Mouse (Mus musculus) MEL (cell line): ENCODE results near the gene Abcb11. TPM values are rescaled to one million over a fixed set of nuclear protein-coding genes. Genes with fewer than 3 reads are reported as not detected.

Experiments
- DNase-seq: peaks from one replicate; pipeline ENCODE4 v3.0.0; 2011; ENCODE audit warnings: low read depth, low spot score
- H3K27ac ChIP-seq: 2 replicates; pipeline ENCODE4 v1.5.1; 2012; ENCODE audit warnings: low read depth, mild to moderate bottlenecking, control low read depth, low read length, moderate library complexity; ENCODE audit not compliant: control insufficient read depth
- H3K27me3 ChIP-seq, 2 experiments: fragments of 150-350 bp in 1 of 2; sonication (generic) in 1 of 2; 2 replicates each; pipeline ENCODE4 v1.6.1; 2012; ENCODE audit warnings: low read length in 2 of 2, mild to moderate bottlenecking in 2 of 2, improper control_type of control experiment in 1 of 2, moderate library complexity in 1 of 2; ENCODE audit not compliant: insufficient read depth in 2 of 2, control insufficient read depth in 1 of 2
- H3K36me3 ChIP-seq, 2 experiments: 2 replicates each; pipeline ENCODE4 v1.6.1; 2012 to 2014; ENCODE audit warnings: low read length in 2 of 2, improper control_type of control experiment in 1 of 2, inconsistent platforms in 1 of 2, mild to moderate bottlenecking in 1 of 2; ENCODE audit not compliant: insufficient read depth in 2 of 2, control insufficient read depth in 1 of 2
- H3K4me1 ChIP-seq, 2 experiments: fragments of 150-350 bp in 1 of 2; sonication (generic) in 1 of 2; 2 replicates each; pipeline ENCODE4 v1.6.1; 2012; ENCODE audit warnings: low read length in 2 of 2, improper control_type of control experiment in 1 of 2, mild to moderate bottlenecking in 1 of 2; ENCODE audit not compliant: insufficient read depth in 2 of 2, control insufficient read depth in 1 of 2
- H3K4me3 ChIP-seq, 2 experiments: fragments of 150-350 bp in 1 of 2; sonication (generic) in 1 of 2; 2 replicates each; pipeline ENCODE4 v1.5.1; 2012; ENCODE audit warnings: low read depth in 2 of 2, low read length in 2 of 2, mild to moderate bottlenecking in 2 of 2, moderate library complexity in 2 of 2, control low read depth in 1 of 2, improper control_type of control experiment in 1 of 2; ENCODE audit not compliant: control insufficient read depth in 1 of 2, insufficient read depth in 1 of 2
- H3K79me2 ChIP-seq: 2 replicates; pipeline ENCODE4 v1.6.1; 2012; ENCODE audit warnings: mild to moderate bottlenecking, low read length, moderate library complexity; ENCODE audit not compliant: control insufficient read depth, poor library complexity, insufficient read depth
- H3K9ac ChIP-seq: 2 replicates; pipeline ENCODE4 v1.6.1; 2012; ENCODE audit warnings: low read depth, mild to moderate bottlenecking, control low read depth, low read length, moderate library complexity; ENCODE audit not compliant: control insufficient read depth, poor library complexity, severe bottlenecking
- H3K9me3 ChIP-seq: fragments of 150-350 bp; sonication (generic); replicated peaks from 2 replicates; pipeline ENCODE4 v1.6.1; 2012; ENCODE audit warnings: mild to moderate bottlenecking, low read length, improper control_type of control experiment, moderate library complexity; ENCODE audit not compliant: insufficient read depth
- CTCF ChIP-seq, 3 experiments: IDR thresholded peaks in 2 of 3; conservative IDR thresholded peaks in 1 of 3; 2 replicates each; pipeline ENCODE4 v1.5.1; 2011 to 2012; ENCODE audit warnings: low read length in 3 of 3, low read depth in 2 of 3, mild to moderate bottlenecking in 2 of 3, improper control_type of control experiment in 1 of 3, inconsistent platforms in 1 of 3, mixed read lengths in 1 of 3, moderate library complexity in 1 of 3; ENCODE audit not compliant: control insufficient read depth in 1 of 3, insufficient read depth in 1 of 3, poor library complexity in 1 of 3, severe bottlenecking in 1 of 3
- ELF1 ChIP-seq: IDR thresholded peaks from 2 replicates; pipeline ENCODE4 v1.6.1; 2014; ENCODE audit warnings: low read depth, mild to moderate bottlenecking, inconsistent platforms, low read length, improper control_type of control experiment, moderate library complexity
- GABPA ChIP-seq: IDR thresholded peaks from 2 replicates; pipeline ENCODE4 v1.6.1; 2012; ENCODE audit warnings: low read depth, mild to moderate bottlenecking, inconsistent platforms, low read length, improper control_type of control experiment, moderate library complexity
- HCFC1 ChIP-seq: IDR thresholded peaks from 2 replicates; pipeline ENCODE4 v1.6.1; 2012; ENCODE audit warnings: low read depth, mild to moderate bottlenecking, inconsistent platforms, low read length, improper control_type of control experiment, moderate library complexity
- MAZ ChIP-seq: IDR thresholded peaks from 2 replicates; pipeline ENCODE4 v1.6.1; 2012; ENCODE audit warnings: low read depth, mild to moderate bottlenecking, inconsistent platforms, low read length, improper control_type of control experiment
- MEF2A ChIP-seq: IDR thresholded peaks from 2 replicates; pipeline ENCODE4 v1.6.1; 2014; ENCODE audit warnings: low read depth, mild to moderate bottlenecking, inconsistent platforms, low read length, improper control_type of control experiment; ENCODE audit not compliant: poor library complexity, insufficient replicate concordance, severe bottlenecking; ENCODE audit errors: extremely low read depth
- MXI1 ChIP-seq: IDR thresholded peaks from 2 replicates; pipeline ENCODE4 v1.6.1; 2011; ENCODE audit warnings: mild to moderate bottlenecking, low read depth, low read length, improper control_type of control experiment
- MYB ChIP-seq: IDR thresholded peaks from 2 replicates; pipeline ENCODE4 v1.6.1; 2011; ENCODE audit warnings: mild to moderate bottlenecking, low read depth, low read length, improper control_type of control experiment
- NELFE ChIP-seq: IDR thresholded peaks from 2 replicates; pipeline ENCODE4 v1.6.1; 2011; ENCODE audit warnings: low read depth, low read length, improper control_type of control experiment
- NRF1 ChIP-seq: IDR thresholded peaks from 2 replicates; pipeline ENCODE4 v1.6.1; 2014; ENCODE audit warnings: low read depth, mild to moderate bottlenecking, inconsistent platforms, low read length, improper control_type of control experiment, moderate library complexity; ENCODE audit not compliant: poor library complexity, insufficient read depth, severe bottlenecking
- POLR2AphosphoS2 ChIP-seq: IDR thresholded peaks from 2 replicates; pipeline ENCODE4 v1.6.1; 2011; ENCODE audit warnings: low read length, improper control_type of control experiment
- POLR2AphosphoS5 ChIP-seq: IDR thresholded peaks from 2 replicates; pipeline ENCODE4 v1.6.1; 2012; ENCODE audit warnings: low read depth, borderline replicate concordance, mild to moderate bottlenecking, inconsistent platforms, low read length, moderate library complexity, mixed read lengths
- SIN3A ChIP-seq: IDR thresholded peaks from 2 replicates; pipeline ENCODE4 v1.6.1; 2012; ENCODE audit warnings: low read length, improper control_type of control experiment, inconsistent platforms
- TAL1 ChIP-seq: IDR thresholded peaks from 2 replicates; pipeline ENCODE4 v1.6.1; 2012; ENCODE audit warnings: mild to moderate bottlenecking, inconsistent platforms, low read length, moderate library complexity, mixed read lengths
- TBP ChIP-seq: IDR thresholded peaks from 2 replicates; pipeline ENCODE4 v1.8.0; 2011; ENCODE audit warnings: low read depth, low read length, improper control_type of control experiment
- TCF12 ChIP-seq: IDR thresholded peaks from 2 replicates; pipeline ENCODE4 v1.6.1; 2014; ENCODE audit warnings: low read depth, mild to moderate bottlenecking, inconsistent platforms, low read length, improper control_type of control experiment, moderate library complexity
- USF1 ChIP-seq: IDR thresholded peaks from 2 replicates; pipeline ENCODE4 v1.6.1; 2014; ENCODE audit warnings: low read depth, mild to moderate bottlenecking, inconsistent platforms, low read length, improper control_type of control experiment, moderate library complexity
- ZC3H11A ChIP-seq: IDR thresholded peaks from 2 replicates; pipeline ENCODE4 v1.6.1; 2012; ENCODE audit warnings: low read depth, mild to moderate bottlenecking, inconsistent platforms, low read length, improper control_type of control experiment
- ZKSCAN1 ChIP-seq: IDR thresholded peaks from 2 replicates; pipeline ENCODE4 v1.6.1; 2012; ENCODE audit warnings: low read depth, mild to moderate bottlenecking, inconsistent platforms, low read length, improper control_type of control experiment, moderate library complexity
- ZNF384 ChIP-seq: IDR thresholded peaks from 2 replicates; pipeline ENCODE4 v1.6.1; 2012; ENCODE audit warnings: low read depth, mild to moderate bottlenecking, inconsistent platforms, low read length, improper control_type of control experiment
- polyA plus RNA-seq, 2 experiments: library from polyadenylated mRNA; stranded (reverse) in 1 of 2; unstranded in 1 of 2; fragments of >175 nt in 1 of 2; fragments of >200 nt in 1 of 2; gene quantifications; 2 replicates each; pipeline versions ENCODE4 v1.2.1 to v1.2.4; 2012; ENCODE audit warnings: low replicate concordance in 2 of 2, low read depth in 1 of 2; ENCODE audit not compliant: insufficient read length in 2 of 2, insufficient read depth in 1 of 2, missing spikeins in 1 of 2
- total RNA-seq: library from RNA; depleted of rRNA; stranded (reverse); fragments of 300-350 nt; gene quantifications from 2 replicates; pipeline ENCODE4 v1.2.3, GENCODE M21; 2012

Gene Abcb11
- total and polyA plus RNA-seq, 3 experiments = not detected

DNA sequence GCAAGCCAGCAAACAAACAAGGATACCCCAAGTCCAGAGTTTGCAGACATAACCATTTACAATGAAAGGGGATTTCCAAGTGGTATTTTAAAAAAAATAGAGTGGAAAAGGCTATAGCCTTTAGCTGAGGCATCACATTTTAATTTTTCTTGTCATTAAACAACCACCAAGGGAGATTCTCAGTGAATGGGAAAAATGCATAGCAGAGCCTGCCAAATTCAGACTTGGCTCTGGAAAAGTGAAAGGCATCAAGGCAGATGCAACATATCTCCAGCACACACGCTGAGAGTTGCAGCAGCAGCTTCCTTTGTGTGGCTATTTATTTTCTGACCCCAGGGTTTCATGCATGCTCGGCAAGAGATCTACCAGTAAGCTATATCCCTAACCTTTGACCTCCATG is 97.5 kb downstream of the Abcb11 start:
- Histone ChIP-seq H3K36me3 (no peaks in the 10 kb centered on the region), H3K4me1 (no peaks in the 10 kb centered on the region), H3K9ac (no peak overlapping the region), H3K27ac (no peak overlapping the region), H3K4me3 (no peak overlapping the region), H3K27me3 (no peaks in the 10 kb centered on the region), H3K79me2 (no peaks in the 10 kb centered on the region), H3K9me3 (no peaks in the 10 kb centered on the region)
- DNase-seq = no peak
- TF ChIP-seq MAZ = no peak
- TF ChIP-seq POLR2AphosphoS2 = no peak
- no peak for TF ChIP-seq ZKSCAN1
- no peak for TF ChIP-seq POLR2AphosphoS5
- no peak for TF ChIP-seq SIN3A
- TF ChIP-seq MEF2A = no peak
- no peak for TF ChIP-seq HCFC1
- TF ChIP-seq ZC3H11A = no peak
- TF ChIP-seq MXI1 = no peak
- no peak for TF ChIP-seq NELFE
- TF ChIP-seq GABPA = no peak
- TF ChIP-seq CTCF (IDR thresholded peaks at IDR 0.05 in 2 of 3, conservative IDR thresholded peaks at IDR 0.05 in 1 of 3; ENCODE audit: control insufficient read depth in 1 of 3, insufficient read depth in 1 of 3, low read depth in 2 of 3, low read length in 3 of 3, poor library complexity in 1 of 3, severe bottlenecking in 1 of 3) = no peak
- no peak for TF ChIP-seq TAL1
- TF ChIP-seq USF1 = no peak
- no peak for TF ChIP-seq TCF12
- TF ChIP-seq TBP = no peak

DNA sequence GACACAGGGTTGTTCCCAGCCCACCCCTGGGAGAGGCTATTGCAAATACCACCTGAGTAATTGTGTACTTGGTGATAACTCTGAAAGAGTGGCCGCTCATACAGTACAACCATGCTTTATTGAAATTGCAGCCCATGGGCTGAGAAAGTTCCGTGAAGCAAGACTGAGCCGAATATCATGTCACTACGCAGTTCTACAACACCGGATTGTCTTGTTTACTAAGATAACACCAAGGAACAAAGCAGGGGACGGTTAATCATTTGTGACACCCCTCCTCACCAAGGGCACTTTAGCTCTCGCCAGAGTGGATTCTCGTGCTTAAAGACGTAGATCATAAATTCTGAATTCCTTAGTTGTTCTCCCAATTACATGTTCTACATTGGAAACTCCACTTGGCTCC is 103.1 kb downstream of the Abcb11 start:
- no peak for TF ChIP-seq ELF1
- no peak for TF ChIP-seq MYB
- TF ChIP-seq ZNF384 = no peak
- TF ChIP-seq NRF1 = no peak
- TF ChIP-seq TBP = no peak
- Histone ChIP-seq H3K9ac (no peak overlapping the region), H3K27me3 (0 out of 4 replicates have a peak, but pooled peaks cover 0 to 2% of the 10 kb centered on the region in 2 experiments), H3K4me1 (no peaks in the 10 kb centered on the region), H3K4me3 (no peak overlapping the region), H3K9me3 (no peaks in the 10 kb centered on the region), H3K36me3 (no peaks in the 10 kb centered on the region), H3K27ac (no peak overlapping the region), H3K79me2 (no peaks in the 10 kb centered on the region)
- DNase-seq = no peak
